ENCODE assay signal across 9 mouse cellular contexts in the genomic region with DNA sequence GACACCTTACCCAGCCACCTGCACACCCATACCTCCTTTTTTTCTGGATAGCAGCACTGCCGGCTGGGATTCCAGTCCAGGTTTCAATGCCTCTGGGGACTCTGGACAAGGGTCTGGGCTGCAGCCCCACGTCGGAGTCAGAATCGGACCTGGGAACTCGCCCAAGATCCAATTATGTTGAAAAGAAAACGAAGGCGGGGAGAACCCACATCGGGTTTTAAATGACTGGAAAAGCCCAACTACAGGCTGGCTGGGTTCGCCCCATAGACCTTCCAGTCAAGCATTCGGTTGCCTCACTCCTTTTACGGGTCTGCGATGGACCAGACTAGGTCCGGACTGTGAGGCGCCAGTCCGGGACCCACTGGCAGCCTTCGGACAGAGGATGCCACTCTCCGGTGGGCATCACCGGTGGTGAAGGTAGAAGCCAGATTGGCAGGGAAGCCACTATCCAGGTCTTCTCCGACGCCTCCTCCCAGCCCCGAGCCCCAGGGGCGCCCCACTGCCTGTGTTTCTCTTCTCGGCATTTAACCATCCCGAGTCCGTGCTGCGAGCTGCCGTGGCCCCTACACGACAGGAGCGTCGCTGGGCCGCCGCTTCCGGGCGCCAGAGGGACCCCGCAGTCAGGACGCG. TPM values are rescaled to one million over a fixed set of nuclear protein-coding genes. Genes with fewer than 3 reads are reported as not detected.
A peak's percentile ranks its signal among the peaks of the same experiment; 100 is the strongest.
DNase-seq lines count a peak whose midpoint lies in the region; ATAC-seq and TF ChIP-seq lines count a peak whose summit lies in the region.
"Had no signal": no experiment of that assay in that cellular context is flagged by ENCODE, and none has a peak within 500 bp of the region (broad histone marks: within the 10 kb centered on the region; RNA-seq: fewer than 3 reads in every experiment).

No protein-coding gene starts in this region.

- peak overlapping the region; percentile 98 for H3K4me2 ChIP-seq in lung, embryonic 14.5 days
- H3K4me2 ChIP-seq in forebrain, postnatal 0 days (ENCODE audit: low read depth): peak overlapping the region; percentile 99

- 1% methylated on average over 37 of the region's 37 CpGs for WGBS in lung, embryonic 14.5 days
- WGBS in forebrain, postnatal 0 days: under 1% methylated on average over 37 of the region's 37 CpGs
- 2% methylated on average over 37 of the region's 37 CpGs for WGBS in midbrain, embryonic 10.5 days

- H3K9me3 ChIP-seq in lung, embryonic 14.5 days (ENCODE audit: low read depth, low read length): no peaks in the 10 kb centered on the region
- H3K9me3 ChIP-seq in forebrain, postnatal 0 days (ENCODE audit: low read length): no peaks in the 10 kb centered on the region
- H3K9me3 ChIP-seq in midbrain, embryonic 10.5 days (replicated peaks): no peaks in the 10 kb centered on the region

- peak; percentile 21; the same call in 1 of the 2 replicates for TF ChIP-seq CTCF in lung, embryonic 14.5 days (IDR thresholded peaks at IDR 0.05; ENCODE audit: low read depth)
- peak; percentile 32; the same call in 1 of the 2 replicates for TF ChIP-seq CTCF in forebrain, postnatal 0 days (IDR thresholded peaks at IDR 0.05; ENCODE audit: low read depth)

- peak overlapping the region; percentile 29; the same call in 1 of the 2 replicates for H3K9ac ChIP-seq in lung, embryonic 14.5 days
- H3K9ac ChIP-seq in forebrain, postnatal 0 days: peak overlapping the region; percentile 69

- H3K4me3 ChIP-seq in lung, embryonic 14.5 days (ENCODE audit: low read depth, low read length): peak overlapping the region; percentile 54
- H3K4me3 ChIP-seq in forebrain, postnatal 0 days (ENCODE audit: low read depth, low read length): peak overlapping the region; percentile 65
- peak overlapping the region; percentile 72 for H3K4me3 ChIP-seq in midbrain, embryonic 10.5 days

- H3K27ac ChIP-seq in lung, embryonic 14.5 days (ENCODE audit: low read depth): no peak overlapping the region
- no peak overlapping the region for H3K27ac ChIP-seq in forebrain, postnatal 0 days (ENCODE audit: low read depth, low read length)
- peak overlapping the region; percentile 15 for H3K27ac ChIP-seq in midbrain, embryonic 10.5 days (replicated peaks)

- no peaks in the 10 kb centered on the region for H3K36me3 ChIP-seq in lung, embryonic 14.5 days (ENCODE audit: insufficient read depth)
- no peaks in the 10 kb centered on the region for H3K36me3 ChIP-seq in forebrain, postnatal 0 days (ENCODE audit: insufficient read depth)
- H3K36me3 ChIP-seq in midbrain, embryonic 10.5 days: no peaks in the 10 kb centered on the region

- no peak for ATAC-seq in CD4-positive, CD25-positive, alpha-beta regulatory T cell, adult 4 months
- ATAC-seq in lung, embryonic 14.5 days (ENCODE audit: insufficient read depth): no peak
- ATAC-seq in forebrain, postnatal 0 days: peak; percentile 42

- peak; percentile 19 for DNase-seq in CD4-positive, CD25-positive, alpha-beta regulatory T cell, adult 2 months (ENCODE audit: low read depth, low spot score)
- DNase-seq in lung, embryonic 14.5 days: peak; percentile 21
- no peak for DNase-seq in lung, postnatal 10 days
- no peak for DNase-seq in forebrain, postnatal 0 days
- DNase-seq in midbrain, embryonic 10.5 days (ENCODE audit: low spot score): peak; percentile 52
- no peak for DNase-seq in T-cell, adult 2 months (ENCODE audit: low spot score)
- DNase-seq in gastrocnemius, adult 8-10 months (ENCODE audit: low spot score in 2 of 2): no peak

- H3K27me3 ChIP-seq in lung, embryonic 14.5 days (ENCODE audit: insufficient read depth, low read length): peaks cover 72% of the 10 kb centered on the region
- peaks cover 9% of the 10 kb centered on the region; the same call in 1 of the 2 replicates for H3K27me3 ChIP-seq in forebrain, postnatal 0 days (ENCODE audit: insufficient read depth, low read length)
- H3K27me3 ChIP-seq in midbrain, embryonic 10.5 days (ENCODE audit: low read depth, poor library complexity, severe bottlenecking): peaks cover 100% of the 10 kb centered on the region

- peaks cover 21% of the 10 kb centered on the region for H3K4me1 ChIP-seq in lung, embryonic 14.5 days (ENCODE audit: insufficient read depth)
- peaks cover 21% of the 10 kb centered on the region for H3K4me1 ChIP-seq in forebrain, postnatal 0 days (ENCODE audit: insufficient read depth)
- peaks cover 54% of the 10 kb centered on the region for H3K4me1 ChIP-seq in midbrain, embryonic 10.5 days

RNA-seq across cellular contexts. Expression of a gene that starts 1.3 kb away (rescaled TPM):
- not detected for polyA plus RNA-seq in CD4-positive, CD25-positive, alpha-beta regulatory T cell, adult 4 months (2017; shearing (Covaris generic))
- polyA plus RNA-seq in lung, embryonic 14.5 days (2014; fragmentation: Nextera tagmentation; extraction: Ambion mirVana): 1.3 and 1.4 TPM in 2 replicates
- 10.0 and 14.2 TPM in 2 replicates for total RNA-seq in forebrain, postnatal 0 days (2014; rRNA removed)
- 5.1 and 6.9 TPM in 2 replicates for polyA plus RNA-seq in forebrain, postnatal 0 days (2015; fragmentation: Nextera tagmentation; extraction: Ambion mirVana)
- 1.1 and 1.6 TPM in 2 replicates for polyA plus RNA-seq in midbrain, embryonic 10.5 days (2016; fragmentation: Nextera tagmentation; extraction: Ambion mirVana)
- under 1 TPM in 1 of 4 experiments, not detected in 3; 0.07 TPM for total RNA-seq in gastrocnemius, adult 8-10 months (2022)
- total RNA-seq: common myeloid progenitor, adult 5-6 weeks had no signal

RNA-seq across cellular contexts. Expression of a gene that starts 53.8 kb away (rescaled TPM):
- 10 to 100 TPM in 1 of 2 experiments, 1 to 10 TPM in 1; 8.7 to 12.2 TPM for polyA plus RNA-seq in CD4-positive, CD25-positive, alpha-beta regulatory T cell, adult 4 months (2017; shearing (Covaris generic))
- polyA plus RNA-seq in lung, embryonic 14.5 days (2014; fragmentation: Nextera tagmentation; extraction: Ambion mirVana): 14.6 TPM in 2 replicates
- total RNA-seq in forebrain, postnatal 0 days (2014; rRNA removed): 38.4 and 46.7 TPM in 2 replicates
- polyA plus RNA-seq in forebrain, postnatal 0 days (2015; fragmentation: Nextera tagmentation; extraction: Ambion mirVana): 5.0 and 8.0 TPM in 2 replicates
- 11.0 and 12.1 TPM in 2 replicates for polyA plus RNA-seq in midbrain, embryonic 10.5 days (2016; fragmentation: Nextera tagmentation; extraction: Ambion mirVana)
- total RNA-seq in gastrocnemius, adult 8-10 months (2022): 10 to 100 TPM; 25.2 to 28.5 (median 26.6) TPM

RNA-seq across cellular contexts. Expression of a gene that starts 57.7 kb away (rescaled TPM):
- 10 to 100 TPM; 11.2 to 21.9 TPM for polyA plus RNA-seq in CD4-positive, CD25-positive, alpha-beta regulatory T cell, adult 4 months (2017; shearing (Covaris generic))
- 17.4 and 17.7 TPM in 2 replicates for polyA plus RNA-seq in lung, embryonic 14.5 days (2014; fragmentation: Nextera tagmentation; extraction: Ambion mirVana)
- total RNA-seq in forebrain, postnatal 0 days (2014; rRNA removed): 35.6 and 42.8 TPM in 2 replicates
- polyA plus RNA-seq in forebrain, postnatal 0 days (2015; fragmentation: Nextera tagmentation; extraction: Ambion mirVana): 15.2 and 16.9 TPM in 2 replicates
- polyA plus RNA-seq in midbrain, embryonic 10.5 days (2016; fragmentation: Nextera tagmentation; extraction: Ambion mirVana): 21.6 and 27.6 TPM in 2 replicates
- total RNA-seq in gastrocnemius, adult 8-10 months (2022): 1 to 10 TPM; 3.8 to 4.9 (median 4.5) TPM

Comparison
In these comparisons a context has a peak if more than half of its experiments do, and no peak if none do; other contexts are left out.
1. DNase-seq: peak in CD4-positive, CD25-positive, alpha-beta regulatory T cell, adult 2 months (single experiment), lung, embryonic 14.5 days (single experiment) and midbrain, embryonic 10.5 days (single experiment); none in lung, postnatal 10 days (single experiment), forebrain, postnatal 0 days (single experiment), T-cell, adult 2 months (single experiment) and gastrocnemius, adult 8-10 months (0 of 2).
2. Peak in every context shown above with its lines, with median percentiles within 50 percentile points of each other: H3K4me3 ChIP-seq.